Comparison of ENCODE assay signal across 8 mouse cellular contexts in genomic region chr14:45507923-45508322, GRCm38 (mm10). TPM values are rescaled to one million over a fixed set of nuclear protein-coding genes. Genes with fewer than 3 reads are reported as not detected.
DNase-seq lines count a peak whose midpoint lies in the region; ATAC-seq lines count a peak whose summit lies in the region.

No protein-coding gene starts in this region.

- 21% methylated on average over 4 of the region's 4 CpGs for WGBS in embryonic facial prominence, embryonic 13.5 days
- 68% methylated on average over 4 of the region's 4 CpGs for WGBS in limb, embryonic 10.5 days

- no peak overlapping the region for H3K4me2 ChIP-seq in embryonic facial prominence, embryonic 13.5 days

- H3K9ac ChIP-seq in embryonic facial prominence, embryonic 13.5 days = no peak overlapping the region

- H3K36me3 ChIP-seq in embryonic facial prominence, embryonic 13.5 days = peaks cover 15% of the 10 kb centered on the region
- H3K36me3 ChIP-seq in limb, embryonic 10.5 days = peaks cover 50% of the 10 kb centered on the region

- no peak overlapping the region for H3K4me3 ChIP-seq in embryonic facial prominence, embryonic 13.5 days
- H3K4me3 ChIP-seq in limb, embryonic 10.5 days = no peak overlapping the region

- H3K27me3 ChIP-seq in embryonic facial prominence, embryonic 13.5 days = no peaks in the 10 kb centered on the region
- no peaks in the 10 kb centered on the region for H3K27me3 ChIP-seq in limb, embryonic 10.5 days (ENCODE audit: low read depth, poor library complexity, severe bottlenecking)

- no peaks in the 10 kb centered on the region for H3K9me3 ChIP-seq in embryonic facial prominence, embryonic 13.5 days
- H3K9me3 ChIP-seq in limb, embryonic 10.5 days (replicated peaks) = no peaks in the 10 kb centered on the region

- peaks cover 38% of the 10 kb centered on the region for H3K4me1 ChIP-seq in embryonic facial prominence, embryonic 13.5 days
- H3K4me1 ChIP-seq in limb, embryonic 10.5 days = peaks cover 48% of the 10 kb centered on the region

- peak overlapping the region; percentile 24 for H3K27ac ChIP-seq in embryonic facial prominence, embryonic 13.5 days
- peak overlapping the region; percentile 32 for H3K27ac ChIP-seq in limb, embryonic 10.5 days

- no peak for ATAC-seq in embryonic facial prominence, embryonic 13.5 days (ENCODE audit: insufficient number of reproducible peaks, insufficient read depth, low FRiP score, low TSS enrichment, low read depth)

- intact Hi-C loops in heart, postnatal 14 days (cut with DNase I) = no loop called here
- intact Hi-C loops in left cerebral cortex, postnatal 36 days (cut with DNase I) = no loop called here

- DNase-seq in adipocyte (ENCODE audit: low spot score) = peak; percentile 84
- DNase-seq in heart, postnatal 14 days = peak; percentile 41 to 47
- DNase-seq in limb, embryonic 10.5 days (ENCODE audit: low spot score) = no peak
- DNase-seq in retina, postnatal 1 day = peak; percentile 40
- no peak for DNase-seq in left cerebral cortex, postnatal 36 days (ENCODE audit: low spot score in 2 of 2)
- no peak for DNase-seq in right cerebral cortex, postnatal 14 days
- DNase-seq in gastrocnemius, postnatal 4 days (ENCODE audit: low spot score in 2 of 2) = no peak

RNA-seq across cellular contexts. Expression of gene Fermt2, which starts 22.0 kb away (rescaled TPM):
- polyA plus RNA-seq in embryonic facial prominence, embryonic 13.5 days (2015; fragmentation: Nextera tagmentation; extraction: Ambion mirVana) = 119 and 127 TPM in 2 replicates
- 100 to 1,000 TPM; 269 to 291 TPM for total RNA-seq in heart, postnatal 14 days (2021)
- 118 and 128 TPM in 2 replicates for polyA plus RNA-seq in limb, embryonic 10.5 days (2016; fragmentation: Nextera tagmentation; extraction: Ambion mirVana)
- total RNA-seq in left cerebral cortex, postnatal 36 days (2021) = 10 to 100 TPM; 91.8 to 91.9 TPM
- 100 to 1,000 TPM; 210 to 227 TPM for total RNA-seq in gastrocnemius, postnatal 4 days (2021)

Comparison
In these comparisons a context has a peak if more than half of its experiments do, and no peak if none do; other contexts are left out.
1. DNase-seq: peak in adipocyte (single experiment), heart, postnatal 14 days (2 of 2) and retina, postnatal 1 day (single experiment); none in limb, embryonic 10.5 days (single experiment), left cerebral cortex, postnatal 36 days (0 of 2), right cerebral cortex, postnatal 14 days (single experiment) and gastrocnemius, postnatal 4 days (0 of 2).